Mouse (Mus musculus) central nervous system, embryonic 14 days (tissue): ENCODE results near the gene Gm3642. TPM values are rescaled to one million over a fixed set of nuclear protein-coding genes. Genes with fewer than 3 reads are reported as not detected.

Experiments
- polyA plus RNA-seq: library from polyadenylated mRNA; depleted of rRNA; stranded (reverse); fragments of >200 nt; gene quantifications from 2 replicates; pipeline ENCODE4 v1.2.3, GENCODE M21; 2012; rRNA removed

Gm3642 gene
- not detected in 2 replicates for polyA plus RNA-seq

GRCm38 (mm10) chr14:6840211-6840610 is at the start of gene Gm3642:
Gene Gm3642 (minus strand): TSS chr14:6840311.

GRCm38 (mm10) chr14:6889521-6890012 is 49.5 kb upstream of the Gm3642 start, which contains the start of gene Gm3667:
Gene Gm3667 (minus strand): TSS chr14:6889962.

Other genes with a start within 250 kb of the Gm3642 start
- 0.96 and 1.0 TPM in 2 replicates for gene Gm3629, start 249.7 kb downstream of the Gm3642 start, polyA plus RNA-seq
- 0.71 and 0.80 TPM in 2 replicates for gene Gm3460, start 217.9 kb downstream of the Gm3642 start, polyA plus RNA-seq
- gene Gm10251, start 156.1 kb downstream of the Gm3642 start, polyA plus RNA-seq = not detected in 2 replicates
- gene Gm8050, start 120.1 kb downstream of the Gm3642 start, polyA plus RNA-seq = 0.05 TPM in 1 of 2 replicates, not detected in the other
- gene Gm3636, start 98.0 kb downstream of the Gm3642 start, polyA plus RNA-seq = 25.1 and 27.1 TPM in 2 replicates
- gene Gm8362, start 65.9 kb downstream of the Gm3642 start, polyA plus RNA-seq = 0.04 TPM in 1 of 2 replicates, not detected in the other
- 7.7 and 8.2 TPM in 2 replicates for gene Gm3667, start 49.7 kb upstream of the Gm3642 start, polyA plus RNA-seq
- not detected in 2 replicates for gene Gm6356, start 133.5 kb upstream of the Gm3642 start, polyA plus RNA-seq
- 6.8 and 8.0 TPM in 2 replicates for gene Gm10406, start 187.1 kb upstream of the Gm3642 start, polyA plus RNA-seq
- gene Gm3685, start 204.7 kb upstream of the Gm3642 start, polyA plus RNA-seq = 0.11 and 0.14 TPM in 2 replicates